ENCODE assay signal across 28 mouse cellular contexts in the genomic region with DNA sequence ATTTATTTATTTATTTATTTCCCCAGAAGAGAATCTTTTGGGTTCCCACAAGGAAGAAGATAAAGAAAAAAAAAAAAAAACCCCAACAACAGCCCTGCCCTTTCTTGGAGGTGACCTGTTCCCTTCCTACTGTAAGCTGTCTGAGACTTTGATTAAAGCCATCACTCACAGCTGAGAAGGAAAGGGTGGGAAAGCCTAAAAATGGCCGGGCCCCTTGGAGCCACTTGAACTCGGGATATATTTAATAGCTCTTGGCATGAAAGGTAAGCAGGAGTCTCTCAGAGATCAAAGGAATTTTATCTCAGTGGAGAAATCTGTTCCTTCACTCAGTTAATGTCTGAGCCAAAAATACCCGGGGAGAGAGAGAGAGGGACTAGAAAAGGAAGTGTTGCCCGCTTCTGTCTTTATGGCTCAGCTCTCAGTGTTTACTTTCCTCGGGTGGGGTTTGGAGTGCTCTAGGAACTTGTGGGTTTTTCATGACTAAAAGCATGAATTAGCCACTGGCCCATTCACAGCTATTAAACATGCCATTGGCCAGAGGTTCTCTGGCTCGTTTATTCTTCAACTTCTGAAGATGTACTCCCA. TPM values are rescaled to one million over a fixed set of nuclear protein-coding genes. Genes with fewer than 3 reads are reported as not detected.
DNase-seq lines count a peak whose midpoint lies in the region; ATAC-seq and TF ChIP-seq lines count a peak whose summit lies in the region.
"Had no signal": no experiment of that assay in that cellular context is flagged by ENCODE, and none has a peak within 500 bp of the region (broad histone marks: within the 10 kb centered on the region; RNA-seq: fewer than 3 reads in every experiment).

No protein-coding gene starts in this region.

- ATAC-seq in heart, embryonic 13.5 days (ENCODE audit: extremely low read depth, insufficient number of reproducible peaks, low FRiP score, low TSS enrichment), result no peak
- ATAC-seq in lung, embryonic 15.5 days (ENCODE audit: borderline replicate concordance, extremely low read depth, low FRiP score, low TSS enrichment), result peak; percentile 75; the same call in 1 of the 2 replicates
- ATAC-seq in lung, postnatal 0 days, result peak; percentile 90
- ATAC-seq in erythroid progenitor cell, adult 5-6 weeks (replicated peaks; ENCODE audit: low FRiP score, poor library complexity, severe bottlenecking), result no peak
- ATAC-seq: forebrain, embryonic 13.5 days had no signal

- H3K9ac ChIP-seq in heart, embryonic 13.5 days, result no peak overlapping the region
- H3K9ac ChIP-seq in heart, adult 2 months (ENCODE audit: low read depth, low read length), result no peak overlapping the region
- H3K9ac ChIP-seq in lung, embryonic 15.5 days, result no peak overlapping the region
- no peak overlapping the region for H3K9ac ChIP-seq in lung, postnatal 0 days (replicated peaks; ENCODE audit: low read depth)
- H3K9ac ChIP-seq: embryonic facial prominence, embryonic 12.5 days; forebrain, embryonic 13.5 days; hindbrain, embryonic 15.5 days; kidney, embryonic 15.5 days; liver, embryonic 15.5 days had no signal

- peak overlapping the region; percentile 28; the same call in 1 of the 2 replicates for H3K27ac ChIP-seq in heart, embryonic 13.5 days (replicated peaks)
- H3K27ac ChIP-seq in heart, adult 2 months, result no peak overlapping the region
- H3K27ac ChIP-seq in lung, embryonic 15.5 days, result peak overlapping the region; percentile 11; the same call in 1 of the 2 replicates
- no peak overlapping the region for H3K27ac ChIP-seq in lung, postnatal 0 days (ENCODE audit: low read length)
- H3K27ac ChIP-seq: embryonic facial prominence, embryonic 12.5 days; forebrain, embryonic 13.5 days; gastrocnemius, adult 2 months; hindbrain, embryonic 15.5 days; kidney, embryonic 15.5 days; limb, embryonic 10.5 days; liver, embryonic 15.5 days had no signal

- WGBS in heart, embryonic 13.5 days, result 20% methylated on average over 6 of the region's 6 CpGs
- 18% methylated on average over 6 of the region's 6 CpGs for WGBS in heart, adult 2 months
- 4% methylated on average over 6 of the region's 6 CpGs for WGBS in lung, embryonic 15.5 days
- 6% methylated on average over 6 of the region's 6 CpGs for WGBS in lung, postnatal 0 days

- TF ChIP-seq CTCF in heart, adult 2 months (IDR thresholded peaks at IDR 0.05), result no peak
- no peak for TF ChIP-seq CTCF in lung, postnatal 0 days (IDR thresholded peaks at IDR 0.05)

- peaks cover 20% of the 10 kb centered on the region for H3K4me1 ChIP-seq in heart, embryonic 13.5 days
- no peaks in the 10 kb centered on the region for H3K4me1 ChIP-seq in heart, adult 2 months (ENCODE audit: control insufficient read depth, insufficient read depth, low read length)
- peaks cover 29% of the 10 kb centered on the region for H3K4me1 ChIP-seq in lung, embryonic 15.5 days
- no peaks in the 10 kb centered on the region for H3K4me1 ChIP-seq in lung, postnatal 0 days (ENCODE audit: insufficient read depth, low read depth, low read length)
- H3K4me1 ChIP-seq: kidney, embryonic 15.5 days; liver, embryonic 15.5 days had no signal

- no peak for TF ChIP-seq EP300 in heart, adult 2 months (IDR thresholded peaks at IDR 0.05; ENCODE audit: insufficient read depth, low read depth, low read length)
- peak; percentile 48; the same call in 1 of the 2 replicates for TF ChIP-seq EP300 in lung, postnatal 0 days (IDR thresholded peaks at IDR 0.05)

- no peaks in the 10 kb centered on the region for H3K36me3 ChIP-seq in heart, embryonic 13.5 days
- no peaks in the 10 kb centered on the region for H3K36me3 ChIP-seq in heart, adult 2 months (ENCODE audit: control insufficient read depth, insufficient read depth, low read length)
- no peaks in the 10 kb centered on the region for H3K36me3 ChIP-seq in lung, embryonic 15.5 days
- H3K36me3 ChIP-seq in lung, postnatal 0 days (ENCODE audit: insufficient read depth, low read length), result no peaks in the 10 kb centered on the region
- H3K36me3 ChIP-seq: hindbrain, embryonic 15.5 days; kidney, embryonic 15.5 days; liver, embryonic 15.5 days had no signal

- peak overlapping the region; percentile 31 for H3K4me2 ChIP-seq in heart, embryonic 13.5 days
- no peak overlapping the region for H3K4me2 ChIP-seq in lung, embryonic 15.5 days
- no peak overlapping the region for H3K4me2 ChIP-seq in lung, postnatal 0 days (replicated peaks; ENCODE audit: low read depth, low read length)
- H3K4me2 ChIP-seq: embryonic facial prominence, embryonic 12.5 days; forebrain, embryonic 13.5 days; hindbrain, embryonic 15.5 days; kidney, embryonic 15.5 days; liver, embryonic 15.5 days; midbrain, embryonic 11.5 days had no signal

- no peaks in the 10 kb centered on the region for H3K27me3 ChIP-seq in heart, embryonic 13.5 days (replicated peaks)
- no peaks in the 10 kb centered on the region for H3K27me3 ChIP-seq in heart, adult 2 months (ENCODE audit: control insufficient read depth, insufficient read depth, low read length)
- no peaks in the 10 kb centered on the region for H3K27me3 ChIP-seq in lung, embryonic 15.5 days
- H3K27me3 ChIP-seq in lung, postnatal 0 days (replicated peaks; ENCODE audit: insufficient read depth, low read length), result no peaks in the 10 kb centered on the region
- H3K27me3 ChIP-seq: embryonic facial prominence, embryonic 12.5 days; forebrain, embryonic 13.5 days; hindbrain, embryonic 15.5 days; kidney, embryonic 15.5 days; liver, embryonic 15.5 days had no signal

- no peak for DNase-seq in heart, adult 2 months
- no peak for DNase-seq in lung, postnatal 10 days
- DNase-seq in lung, postnatal 0 days (ENCODE audit: low spot score), result peak; percentile 79
- no peak for DNase-seq in yolk sac, embryonic 10.5 days (ENCODE audit: low spot score)
- DNase-seq: adrenal gland, adult 8-10 months; cerebellum, adult 18-20 months; cerebellum, postnatal 14 days; gastrocnemius, adult 2 months; kidney, adult 11 months; kidney, postnatal 36 days; liver; right cerebral cortex, postnatal 4 days; thymus, adult 18-20 months; thymus, postnatal 36 days had no signal

- no peak overlapping the region for H3K4me3 ChIP-seq in heart, embryonic 13.5 days
- no peak overlapping the region for H3K4me3 ChIP-seq in heart, adult 2 months
- no peak overlapping the region for H3K4me3 ChIP-seq in lung, embryonic 15.5 days
- H3K4me3 ChIP-seq in lung, postnatal 0 days (ENCODE audit: low read depth, low read length), result no peak overlapping the region
- H3K4me3 ChIP-seq: embryonic facial prominence, embryonic 12.5 days; erythroblast, embryonic 14.5 days; forebrain, embryonic 13.5 days; gastrocnemius, adult 2 months; hindbrain, embryonic 15.5 days; kidney, embryonic 15.5 days; limb, embryonic 10.5 days; liver, embryonic 15.5 days had no signal

- H3K9me3 ChIP-seq in heart, embryonic 13.5 days, result no peaks in the 10 kb centered on the region
- no peaks in the 10 kb centered on the region for H3K9me3 ChIP-seq in lung, embryonic 15.5 days
- no peaks in the 10 kb centered on the region for H3K9me3 ChIP-seq in lung, postnatal 0 days (ENCODE audit: low read length)
- H3K9me3 ChIP-seq: embryonic facial prominence, embryonic 12.5 days; forebrain, embryonic 13.5 days; hindbrain, embryonic 15.5 days; kidney, embryonic 15.5 days; limb, embryonic 10.5 days; liver, embryonic 15.5 days had no signal

- no peak for TF ChIP-seq POLR2A in heart, adult 2 months (IDR thresholded peaks at IDR 0.05; ENCODE audit: insufficient read depth, low read depth, low read length)

- intact Hi-C loops in heart, adult 2 months (cut with DNase I), result no loop called here

- no peaks in the 10 kb centered on the region for H3K79me2 ChIP-seq in heart, adult 2 months (replicated peaks; ENCODE audit: control insufficient read depth, insufficient read depth, low read length)

RNA-seq across cellular contexts. Expression of gene Tmem132c, which starts 41.0 kb away (rescaled TPM):
- polyA plus RNA-seq in heart, embryonic 13.5 days (2015; fragmentation: Nextera tagmentation; extraction: Ambion mirVana), result 2.5 and 2.9 TPM in 2 replicates
- total RNA-seq in heart, adult 2 months (2021), result under 1 TPM in 1 of 2 experiments, not detected in 1; 0.14 TPM
- polyA plus RNA-seq in heart, adult 2 months (2012; rRNA removed), result 0.43 and 0.53 TPM in 2 replicates
- 17.5 and 18.3 TPM in 2 replicates for polyA plus RNA-seq in lung, embryonic 15.5 days (2015; fragmentation: Nextera tagmentation; extraction: Ambion mirVana)
- polyA plus RNA-seq in lung, postnatal 0 days (2015; fragmentation: Nextera tagmentation; extraction: Ambion mirVana), result 11.1 and 11.8 TPM in 2 replicates
- not detected in 2 replicates for total RNA-seq in erythroid progenitor cell, adult 5-6 weeks (2015; ENCODE audit: low replicate concordance)
- not detected in 2 replicates for total RNA-seq in erythroid progenitor cell, adult 5-6 weeks (2017; ENCODE audit: low replicate concordance)
- total RNA-seq: hematopoietic stem cell, adult 5-6 weeks; megakaryocyte progenitor cell, adult 5-6 weeks; MEL had no signal
- polyA plus RNA-seq: erythroblast, embryonic 14.5 days had no signal

Comparison
In these comparisons a context has a peak if more than half of its experiments do, and no peak if none do; other contexts are left out.
1. H3K27ac ChIP-seq: peak in heart, embryonic 13.5 days (single experiment) and lung, embryonic 15.5 days (single experiment); none in heart, adult 2 months (single experiment) and lung, postnatal 0 days (single experiment).
2. ATAC-seq: peak in lung, embryonic 15.5 days (single experiment) and lung, postnatal 0 days (single experiment); none in heart, embryonic 13.5 days (single experiment) and erythroid progenitor cell, adult 5-6 weeks (single experiment).